Mouse (Mus musculus) kidney, adult 2 months (tissue): ENCODE measurements around the gene Creb5. TPM values are rescaled to one million over a fixed set of nuclear protein-coding genes. Genes with fewer than 3 reads are reported as not detected.

ENCODE experiments used
- DNase-seq: peaks from one replicate; pipeline ENCODE4 v3.0.0; 2021
- H3K27ac ChIP-seq: fragments of 200-500 bp; 2 replicates; pipeline ENCODE4 v1.5.1; 2012; ENCODE audit warnings: low read depth, low read length, control low read depth, inconsistent platforms; ENCODE audit not compliant: insufficient read depth
- H3K27me3 ChIP-seq: fragments of 200-500 bp; replicated peaks from 2 replicates; pipeline ENCODE4 v1.6.1; 2012; ENCODE audit warnings: mild to moderate bottlenecking, moderate library complexity, low read length, inconsistent platforms; ENCODE audit not compliant: control insufficient read depth, insufficient read depth
- H3K36me3 ChIP-seq: fragments of 200-500 bp; 2 replicates; pipeline ENCODE4 v1.6.1; 2012; ENCODE audit warnings: mild to moderate bottlenecking, moderate library complexity, low read length, inconsistent platforms; ENCODE audit not compliant: control insufficient read depth, insufficient read depth
- H3K4me1 ChIP-seq: fragments of 200-500 bp; 2 replicates; pipeline ENCODE4 v1.6.1; 2011; ENCODE audit warnings: low read length; ENCODE audit not compliant: control insufficient read depth, insufficient read depth
- H3K4me3 ChIP-seq: fragments of 200-500 bp; 2 replicates; pipeline ENCODE4 v1.5.1; 2011; ENCODE audit warnings: mild to moderate bottlenecking, low read depth, low read length, control low read depth; ENCODE audit not compliant: insufficient read depth
- CTCF ChIP-seq: fragments of 200-500 bp; conservative IDR thresholded peaks from 2 replicates; pipeline ENCODE4 v1.5.1; 2011; ENCODE audit warnings: low read depth, mild to moderate bottlenecking, control low read depth, low read length, moderate library complexity, mixed read lengths; ENCODE audit not compliant: insufficient read depth, insufficient read length
- POLR2A ChIP-seq: fragments of 200-500 bp; IDR thresholded peaks from one replicate; pipeline ENCODE4 v1.6.1; 2011; ENCODE audit warnings: low read depth, low read length, control low read depth
- WGBS: fragments of 180-500 bp; shearing (Covaris S2); methylation state at CpG from one replicate; pipeline ENCODE4 v1.1.7; 2018; 5-methylcytosine and 5-hydroxymethylcytosine counted together
- polyA plus RNA-seq: library from polyadenylated mRNA; depleted of rRNA; stranded (reverse); fragments of >200 nt; gene quantifications from 2 replicates; pipeline ENCODE4 v1.2.3, GENCODE M21; 2012

Gene Creb5
- polyA plus RNA-seq, 1 experiment, result 0.67 TPM

- Histone ChIP-seq H3K36me3 (no peaks in the 10 kb centered on the region), H3K27me3 (no peaks in the 10 kb centered on the region; the same call in 1 of the 2 replicates), H3K27ac (no peak overlapping the region), H3K4me3 (peak overlapping the region; percentile 38), H3K4me1 (no peaks in the 10 kb centered on the region)
- TF ChIP-seq CTCF (no peak), POLR2A (no peak)
- 12% methylated on average over 20 of the region's 20 CpGs for WGBS
- peak; percentile 21 for DNase-seq
These were observed 557 bp upstream of the Creb5 start for GRCm38 (mm10) chr6:53286389-53287037.

- H3K36me3 ChIP-seq, result no peaks in the 10 kb centered on the region
- peak overlapping the region; percentile 38 for H3K4me3 ChIP-seq
- no peaks in the 10 kb centered on the region for H3K4me1 ChIP-seq
- DNase-seq, result peak; percentile 14
- no peak overlapping the region for H3K27ac ChIP-seq
- 1% methylated on average over 63 of the region's 63 CpGs for WGBS
- TF ChIP-seq POLR2A (no peak), CTCF (no peak)
- H3K27me3 ChIP-seq, result no peaks in the 10 kb centered on the region; the same call in none of the 2 replicates
These were observed 702 bp downstream of the Creb5 start for GRCm38 (mm10) chr6:53287562-53288381.

GRCm38 (mm10) chr6:53288584-53289558 is 1.8 kb downstream of the Creb5 start:
- Histone ChIP-seq H3K36me3 (no peaks in the 10 kb centered on the region), H3K4me1 (no peaks in the 10 kb centered on the region), H3K4me3 (no peak overlapping the region), H3K27me3 (no peaks in the 10 kb centered on the region; the same call in none of the 2 replicates), H3K27ac (no peak overlapping the region)
- TF ChIP-seq POLR2A, result no peak
- TF ChIP-seq CTCF, result no peak
- 15% methylated on average over 24 of the region's 24 CpGs for WGBS
- DNase-seq, result no peak

GRCm38 (mm10) chr6:53289659-53290058 is 2.6 kb downstream of the Creb5 start:
- 47% methylated on average over 5 of the region's 5 CpGs for WGBS
- Histone ChIP-seq H3K27ac (no peak overlapping the region), H3K27me3 (no peaks in the 10 kb centered on the region; the same call in none of the 2 replicates)

GRCm38 (mm10) chr6:53290215-53290990 is 3.3 kb downstream of the Creb5 start:
- TF ChIP-seq POLR2A, result no peak
- TF ChIP-seq CTCF, result 0 out of 2 replicates have a peak, but pooled peaks have one; percentile 10
- Histone ChIP-seq H3K27ac (no peak overlapping the region), H3K27me3 (no peaks in the 10 kb centered on the region; the same call in none of the 2 replicates), H3K36me3 (no peaks in the 10 kb centered on the region), H3K4me3 (no peak overlapping the region), H3K4me1 (no peaks in the 10 kb centered on the region)
- WGBS, result 74% methylated on average over 8 of the region's 8 CpGs
- no peak for DNase-seq

More at GRCm38 (mm10) chr6:53289659-53290058, 2.6 kb downstream of the Creb5 start:
- Histone ChIP-seq H3K4me3 (no peak overlapping the region), H3K36me3 (no peaks in the 10 kb centered on the region), H3K4me1 (no peaks in the 10 kb centered on the region)
- no peak for DNase-seq
- no peak for TF ChIP-seq POLR2A
- TF ChIP-seq CTCF, result no peak

GRCm38 (mm10) chr6:53292931-53293330 is 5.9 kb downstream of the Creb5 start:
- 67% methylated on average over 1 of the region's 1 CpGs for WGBS
- TF ChIP-seq POLR2A, result no peak
- no peak for TF ChIP-seq CTCF
- H3K4me3 ChIP-seq, result no peak overlapping the region
- H3K36me3 ChIP-seq, result no peaks in the 10 kb centered on the region
- no peak overlapping the region for H3K27ac ChIP-seq
- H3K27me3 ChIP-seq, result no peaks in the 10 kb centered on the region; the same call in none of the 2 replicates
- no peaks in the 10 kb centered on the region for H3K4me1 ChIP-seq
- DNase-seq, result no peak
